Mouse (Mus musculus) bone marrow macrophage, adult 2 months (primary cell): ENCODE data around the gene Tulp4.

ENCODE experiments used
- CTCF ChIP-seq: IDR thresholded peaks from 2 replicates; pipeline ENCODE4 v1.5.1; 2012; ENCODE audit warnings: low read depth, mild to moderate bottlenecking, low read length, moderate library complexity
- POLR2A ChIP-seq: IDR thresholded peaks from 2 replicates; pipeline ENCODE4 v1.6.1; 2012; ENCODE audit warnings: mild to moderate bottlenecking, low read depth, low read length, borderline replicate concordance

- TF ChIP-seq CTCF (no peak), POLR2A (no peak)
These were observed 92.9 kb downstream of the Tulp4 start for GRCm38 (mm10) chr17:6199166-6199565.
